ENCODE assay signal across 33 mouse cellular contexts in the genomic region with DNA sequence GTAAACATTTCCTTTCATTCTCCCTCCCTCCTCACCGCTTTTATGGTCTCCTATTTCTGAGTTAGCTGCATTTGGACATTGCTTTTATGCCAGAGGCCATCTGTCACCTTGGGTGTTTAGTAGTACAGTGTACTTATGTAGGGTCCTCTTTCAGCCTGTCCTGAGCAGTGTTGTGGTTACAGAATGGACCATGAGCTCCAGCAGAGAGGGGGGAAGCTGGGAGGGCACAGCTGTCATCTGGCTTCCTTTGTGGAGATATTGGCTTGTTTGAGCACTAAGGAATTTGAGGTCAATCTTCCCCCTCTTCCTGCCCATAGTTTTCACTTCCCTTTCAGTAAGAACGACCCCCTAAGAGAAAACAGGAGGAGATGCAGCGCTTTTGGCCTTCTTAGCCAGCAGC.
"Had no signal": no experiment of that assay in that cellular context is flagged by ENCODE, and none has a peak within 500 bp of the region (broad histone marks: within the 10 kb centered on the region; RNA-seq: fewer than 3 reads in every experiment).

No protein-coding gene starts in this region.

- DNase-seq: heart, postnatal 10 days; heart, postnatal 14 days; heart, postnatal 36 days; heart, postnatal 4 days; kidney, adult 11 months; kidney, adult 18-20 months; kidney, adult 2 months; kidney, adult 8-10 months; kidney, adult 9 months; kidney, postnatal 14 days; kidney, postnatal 25 days; kidney, postnatal 36 days; kidney, postnatal 4 days; layer of hippocampus, adult 9-11 months; layer of hippocampus, postnatal 36 days had no signal

- H3K36me3 ChIP-seq: heart, embryonic 10.5 days; heart, embryonic 12.5 days; heart, embryonic 13.5 days; heart, embryonic 15.5 days; hindbrain, embryonic 12.5 days; hindbrain, embryonic 13.5 days; hindbrain, embryonic 15.5 days; intestine, embryonic 15.5 days; kidney, embryonic 15.5 days had no signal

- H3K27me3 ChIP-seq: heart, embryonic 12.5 days; heart, embryonic 13.5 days; heart, embryonic 15.5 days; hindbrain, embryonic 12.5 days; hindbrain, embryonic 13.5 days; hindbrain, embryonic 15.5 days; intestine, embryonic 15.5 days; kidney, embryonic 15.5 days had no signal

- H3K9me3 ChIP-seq: heart, embryonic 10.5 days; heart, embryonic 12.5 days; heart, embryonic 13.5 days; heart, embryonic 15.5 days; hindbrain, embryonic 12.5 days; hindbrain, embryonic 13.5 days; hindbrain, embryonic 15.5 days; intestine, embryonic 15.5 days; kidney, embryonic 15.5 days had no signal

- H3K27ac ChIP-seq: heart, embryonic 10.5 days; heart, embryonic 13.5 days; heart, embryonic 15.5 days; hindbrain, embryonic 12.5 days; hindbrain, embryonic 13.5 days; hindbrain, embryonic 14.5 days; hindbrain, embryonic 15.5 days; hindbrain, postnatal 0 days; intestine, embryonic 15.5 days; kidney, embryonic 15.5 days; kidney, postnatal 0 days; layer of hippocampus, adult 2 months; left cerebral cortex, adult 2 months had no signal

- ATAC-seq: hindbrain, embryonic 16.5 days; hindbrain, postnatal 0 days; inflammation-experienced regulatory T-cells, adult 6 months; intestine, embryonic 15.5 days; intestine, embryonic 16.5 days; intestine, postnatal 0 days had no signal

- H3K4me3 ChIP-seq: heart, embryonic 10.5 days; heart, embryonic 12.5 days; heart, embryonic 13.5 days; heart, embryonic 15.5 days; hindbrain, embryonic 12.5 days; hindbrain, embryonic 13.5 days; hindbrain, embryonic 15.5 days; intestine, embryonic 15.5 days; kidney, embryonic 15.5 days; layer of hippocampus, adult 2 months; left cerebral cortex, adult 2 months had no signal

- H3K4me1 ChIP-seq: heart, embryonic 10.5 days; heart, embryonic 12.5 days; heart, embryonic 13.5 days; heart, embryonic 15.5 days; hindbrain, embryonic 12.5 days; hindbrain, embryonic 13.5 days; hindbrain, embryonic 15.5 days; intestine, embryonic 15.5 days; kidney, embryonic 15.5 days had no signal
